Mouse (Mus musculus): Measurements from ENCODE around the gene Gm37419. TPM values are rescaled to one million over a fixed set of nuclear protein-coding genes. Genes with fewer than 3 reads are reported as not detected.

Gm37419 gene
- total RNA-seq (2021): not detected
- long read RNA-seq, experiment 1: 0 reads
- long read RNA-seq, experiment 2: 0 reads

DNA sequence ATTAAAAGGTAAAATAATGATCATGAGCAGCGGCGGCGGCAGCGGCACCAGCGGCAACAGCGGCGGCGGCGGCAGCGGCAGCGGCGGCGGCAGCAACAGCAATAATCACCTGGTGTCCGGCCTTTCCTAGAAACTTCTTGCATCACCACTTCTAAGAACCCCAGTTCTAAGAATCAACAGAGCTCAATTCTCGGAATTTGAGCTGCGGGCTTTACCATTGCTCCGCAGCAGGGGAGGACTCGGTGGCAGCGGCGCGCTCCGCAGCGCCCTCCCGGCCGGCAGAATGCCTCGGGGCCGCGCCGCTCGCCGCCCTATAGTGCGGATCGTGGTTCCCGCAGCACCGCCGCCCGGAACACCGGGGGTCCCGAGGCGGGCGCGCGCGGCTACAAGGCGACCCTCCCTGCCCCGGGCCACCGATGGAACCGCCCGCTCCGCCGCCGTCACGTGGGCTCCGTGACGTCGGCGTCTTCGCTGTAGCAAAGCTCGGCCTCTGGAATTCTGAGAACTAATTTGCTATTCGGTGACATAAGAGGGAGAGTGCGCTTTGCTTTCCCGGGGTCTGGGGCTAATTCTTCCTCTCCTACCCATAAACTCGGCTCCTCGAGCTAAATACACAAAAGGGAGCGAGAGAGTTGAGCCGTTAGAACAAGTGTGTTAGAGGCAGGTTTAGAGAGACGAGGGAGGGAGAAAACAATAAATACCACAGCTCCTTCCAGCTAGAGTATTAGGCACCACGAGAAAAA, at the start of gene Gm37419, which contains the start of gene Bcl6:
Gene Gm37419 (plus strand): TSS at position 17 of the 743 bp plus-strand sequence.
Gene Bcl6 (minus strand): TSS at position 387 of the 743 bp plus-strand sequence.
- peak; percentile 90 for DNase-seq (ENCODE audit: low spot score)

DNA sequence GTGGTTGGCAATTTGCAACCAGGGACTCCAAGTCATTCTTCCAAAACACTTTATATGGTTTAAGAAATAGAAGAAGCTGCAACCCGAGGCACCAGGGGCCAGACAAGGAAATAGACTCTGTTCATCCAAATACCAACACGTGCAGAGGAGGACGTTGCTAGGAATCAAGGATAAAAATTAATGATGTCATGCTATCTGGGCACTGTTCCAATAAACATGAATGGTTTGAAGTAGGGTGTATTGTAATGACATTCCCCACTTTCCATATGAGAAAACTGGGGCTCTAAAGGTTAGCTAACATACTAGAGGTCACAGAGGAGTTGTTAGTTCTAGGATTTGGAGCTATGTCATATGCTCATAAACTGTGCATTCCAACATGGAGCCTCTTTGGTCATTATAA, 43.5 kb upstream of the Gm37419 start:
- no peak for DNase-seq (ENCODE audit: low spot score)

DNA sequence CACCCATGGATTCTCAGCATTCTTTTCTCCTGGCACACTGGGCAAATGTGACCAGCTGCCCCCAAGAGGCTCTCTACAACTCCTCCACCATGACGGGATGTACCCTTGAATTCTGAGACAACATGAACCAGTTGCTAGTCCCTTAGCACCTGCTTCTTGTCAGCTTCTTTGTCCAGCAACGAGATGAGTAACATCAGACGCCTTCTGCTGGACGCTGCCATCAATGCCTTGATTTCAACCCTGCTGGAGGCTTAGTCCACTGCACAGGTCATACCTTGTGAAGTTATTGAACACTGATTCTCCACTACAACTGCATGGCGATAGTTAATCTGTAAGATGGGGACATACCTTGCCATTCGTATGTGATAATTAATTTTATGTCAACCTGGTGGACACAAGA, 40.6 kb upstream of the Gm37419 start:
- DNase-seq (ENCODE audit: low spot score): no peak

DNA sequence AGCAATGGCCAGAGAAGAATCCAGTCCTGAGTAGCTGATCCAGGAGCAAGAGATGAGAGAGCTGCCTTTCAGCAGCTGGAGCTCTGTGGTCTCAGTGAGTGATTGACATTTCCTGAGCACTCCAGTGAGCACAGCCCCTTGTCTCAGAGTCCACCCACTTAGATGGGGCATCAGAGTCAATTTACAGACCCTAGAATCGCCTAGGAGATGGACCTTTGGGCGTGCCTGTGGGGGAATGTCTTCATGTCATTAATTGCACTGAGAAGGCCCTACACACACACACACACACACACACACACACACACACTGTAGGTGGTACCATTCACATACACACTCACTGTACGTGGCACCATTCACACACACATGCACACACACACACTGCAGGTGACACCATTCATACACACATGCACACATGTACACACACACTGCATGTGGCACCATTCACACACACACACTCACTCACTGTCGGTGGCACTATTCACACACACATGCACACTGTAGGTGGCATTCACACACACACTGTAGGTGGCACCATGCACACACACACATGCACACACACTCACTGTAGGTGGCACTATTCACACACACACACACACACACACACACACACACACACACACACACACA, 36.1 kb upstream of the Gm37419 start:
- DNase-seq (ENCODE audit: low spot score): no peak

DNA sequence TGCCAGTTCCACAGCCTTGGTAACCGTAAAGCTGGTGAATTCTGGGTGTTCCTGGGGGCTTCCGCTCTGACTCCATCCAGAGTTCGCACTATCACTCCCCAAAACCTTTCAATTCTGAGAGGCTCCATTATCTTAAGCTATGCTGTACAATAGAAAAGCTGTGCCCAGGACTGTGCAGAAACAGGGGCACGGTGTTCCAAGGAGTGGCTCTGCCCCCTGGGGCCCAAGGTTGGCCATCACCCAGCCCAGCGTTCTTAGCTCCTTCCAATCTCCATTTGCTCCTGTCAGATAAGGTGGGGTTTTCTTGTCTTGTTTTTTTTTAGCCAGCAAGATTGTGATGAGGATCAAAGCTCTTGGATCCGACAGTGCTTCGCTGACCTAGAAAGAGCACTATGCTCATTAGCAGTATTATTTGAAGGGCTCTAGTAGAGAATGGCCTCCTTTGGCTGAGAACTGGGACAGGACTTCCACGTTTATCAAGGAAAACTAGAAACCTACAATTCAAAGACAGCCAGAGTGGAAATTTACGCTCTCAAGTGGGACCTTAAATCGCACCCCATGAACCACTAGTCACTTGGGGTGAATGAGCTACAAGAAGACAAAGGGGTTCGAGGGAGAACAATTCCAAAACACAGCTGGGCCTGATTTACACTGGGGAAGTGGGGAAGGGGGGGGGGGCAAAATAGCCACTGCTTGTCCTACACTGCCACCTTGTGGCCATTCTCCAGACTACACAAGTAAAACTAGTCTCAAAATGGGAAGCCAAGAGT, 34.9 kb upstream of the Gm37419 start:
- peak; percentile 63 for DNase-seq (ENCODE audit: low spot score)

DNA sequence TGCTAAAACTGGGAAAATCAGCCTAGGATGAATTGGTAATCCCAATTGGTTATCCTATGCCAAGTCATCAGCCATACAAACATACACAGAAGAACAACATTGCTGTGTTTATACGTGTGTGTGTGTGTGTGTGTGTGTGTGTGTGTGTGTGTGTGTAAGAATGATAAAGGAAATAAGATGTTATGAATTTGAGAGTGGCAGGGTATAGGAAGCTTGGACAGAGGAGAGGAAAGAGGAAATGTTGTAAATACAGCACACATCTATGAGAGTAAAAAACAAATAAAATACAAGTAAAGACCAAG, 34.4 kb upstream of the Gm37419 start:
- no peak for DNase-seq (ENCODE audit: low spot score)

DNA sequence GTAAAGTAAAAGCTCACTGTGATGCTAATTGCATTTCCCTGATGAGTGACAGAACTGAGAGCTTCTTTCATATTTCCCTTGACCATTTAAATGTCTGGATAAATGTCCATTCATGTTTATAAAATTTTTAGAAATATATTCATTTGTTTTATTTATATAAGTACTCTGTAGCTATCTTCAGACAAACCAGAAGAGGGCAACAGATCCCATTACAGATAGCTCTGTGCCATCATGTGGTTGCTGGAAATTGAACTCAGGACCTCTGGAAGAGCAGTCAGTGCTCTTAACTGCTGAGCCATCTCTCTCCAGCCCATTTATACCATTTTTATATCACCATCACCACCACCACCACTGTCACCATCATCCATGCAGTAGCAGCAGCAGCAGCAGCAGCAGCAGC, 29.3 kb upstream of the Gm37419 start:
- DNase-seq (ENCODE audit: low spot score): no peak

DNA sequence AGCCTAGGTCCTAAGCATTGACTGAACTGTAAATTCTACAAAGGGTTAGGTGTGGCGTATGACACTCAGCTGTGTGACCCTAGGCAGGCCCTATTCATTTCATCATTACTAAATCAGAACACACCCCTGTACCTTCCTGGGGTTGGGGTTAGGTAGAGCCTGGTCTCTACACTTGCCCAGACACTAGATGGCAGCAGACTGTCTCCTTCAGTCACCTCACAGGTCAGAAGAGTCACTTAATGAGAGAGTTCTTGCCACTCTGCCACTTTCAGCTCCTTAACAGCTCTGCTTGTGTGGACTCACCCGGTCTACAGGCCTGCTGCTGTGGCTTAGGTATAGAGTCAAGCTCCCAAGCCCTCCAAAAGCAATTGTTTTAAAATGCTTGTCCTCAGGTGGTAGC, 25.9 kb upstream of the Gm37419 start:
- no peak for DNase-seq (ENCODE audit: low spot score)

DNA sequence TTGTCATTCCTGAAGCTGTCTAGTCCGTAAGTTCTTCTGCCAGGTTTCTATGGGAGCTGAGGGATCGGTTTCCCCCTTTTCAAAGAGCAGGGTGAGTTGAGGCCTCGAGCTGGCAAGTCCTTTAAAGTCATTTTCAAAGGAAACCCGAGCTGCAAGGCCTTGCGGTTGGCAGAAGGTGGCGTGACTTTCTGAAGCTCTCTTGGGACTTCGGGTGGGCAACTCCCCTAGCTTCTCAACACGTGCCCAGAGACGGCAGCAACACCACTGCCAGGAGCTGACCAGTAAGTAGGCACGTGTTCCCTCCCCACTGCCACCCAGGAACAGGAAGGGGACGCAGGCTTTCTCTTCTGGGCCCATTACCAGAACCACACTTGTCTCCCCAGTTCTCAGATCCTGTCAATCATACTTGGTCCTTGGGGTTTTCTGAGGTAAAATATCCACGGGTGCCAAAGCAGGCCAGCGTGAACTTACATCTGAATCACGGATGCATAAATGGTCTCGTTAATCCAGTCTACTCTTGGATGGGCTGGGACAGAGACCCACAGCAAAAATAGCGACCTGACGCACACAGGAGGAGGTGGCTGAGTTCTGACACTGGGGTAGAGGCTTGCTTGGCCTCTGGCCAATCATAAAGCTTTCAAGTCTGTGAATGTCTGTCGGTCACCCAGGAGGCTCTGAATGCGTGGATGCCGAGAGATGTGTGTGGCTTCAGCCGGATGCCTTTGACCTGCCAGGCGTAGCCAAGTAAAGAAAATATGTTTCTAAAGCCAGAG, 24.2 kb upstream of the Gm37419 start:
- peak; percentile 66 for DNase-seq (ENCODE audit: low spot score)

DNA sequence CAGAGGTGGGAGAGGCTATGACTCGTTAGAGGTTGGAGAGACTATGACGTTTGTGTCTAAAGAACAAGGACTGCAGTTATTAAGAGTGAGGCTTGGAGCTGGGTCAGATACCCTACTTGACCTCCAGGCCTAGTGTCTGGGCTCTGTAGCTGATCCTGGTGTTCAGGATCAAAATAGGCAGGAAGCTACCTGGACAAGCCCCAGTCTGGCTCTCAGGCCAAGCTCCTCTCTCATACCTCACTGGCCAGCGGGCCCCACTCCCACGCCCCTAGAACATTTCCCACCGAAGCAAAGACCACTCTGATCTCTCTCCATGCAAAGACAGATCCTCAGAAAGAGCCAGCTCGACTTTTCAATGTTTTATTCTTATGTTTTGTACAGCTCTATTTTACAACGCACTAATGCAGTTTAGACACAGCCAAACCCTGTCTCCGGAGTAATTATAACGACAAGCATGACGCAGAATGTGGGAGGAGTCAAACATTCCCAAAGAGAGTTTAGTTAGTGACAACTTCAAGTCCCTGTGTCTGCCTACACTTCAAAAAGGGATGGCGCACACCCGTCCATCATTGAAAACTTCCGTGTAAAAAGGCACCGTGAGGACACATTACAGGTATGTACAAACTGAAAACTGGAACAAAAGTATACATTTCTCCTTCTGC, 23.4 kb upstream of the Gm37419 start:
- DNase-seq (ENCODE audit: low spot score): no peak

DNA sequence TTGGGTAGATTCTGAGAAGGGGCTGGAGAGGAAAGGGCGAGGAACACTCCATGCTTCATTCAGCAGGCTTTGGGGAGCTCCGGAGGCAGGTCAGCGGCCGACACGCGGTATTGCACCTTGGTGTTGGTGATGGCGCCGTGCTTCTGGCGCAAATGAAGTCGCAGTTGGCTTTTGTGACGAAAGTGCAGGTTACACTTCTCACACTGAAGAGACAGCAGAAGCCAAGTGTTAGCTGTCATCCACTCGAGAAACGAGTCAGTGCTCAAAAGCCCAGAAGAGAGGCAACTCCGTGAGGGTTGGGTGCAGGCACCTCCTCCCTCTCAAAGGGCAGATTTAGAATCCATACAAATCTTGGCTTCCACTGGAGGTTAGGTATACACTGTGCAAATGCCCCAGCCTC, 22.2 kb upstream of the Gm37419 start:
- DNase-seq (ENCODE audit: low spot score): no peak

DNA sequence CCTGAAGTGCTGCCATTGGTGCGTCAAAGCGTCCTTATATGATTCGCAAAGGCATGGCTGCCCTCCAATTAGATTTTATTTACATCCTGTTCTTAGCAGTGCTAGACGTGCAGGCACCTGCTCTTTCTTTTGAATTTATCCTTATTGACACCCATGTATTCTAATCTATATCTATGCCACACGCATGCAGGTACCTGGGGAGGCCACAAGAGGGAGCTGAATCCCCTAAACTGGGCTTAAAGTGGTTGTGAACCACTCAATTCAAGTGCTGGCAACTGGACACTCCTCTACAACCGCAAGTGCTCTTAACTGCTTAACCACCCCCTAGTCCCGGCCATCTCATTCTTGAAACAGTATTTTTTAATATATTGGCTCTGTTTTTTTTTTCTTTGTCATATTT, 21.0 kb upstream of the Gm37419 start:
- DNase-seq (ENCODE audit: low spot score): no peak

DNA sequence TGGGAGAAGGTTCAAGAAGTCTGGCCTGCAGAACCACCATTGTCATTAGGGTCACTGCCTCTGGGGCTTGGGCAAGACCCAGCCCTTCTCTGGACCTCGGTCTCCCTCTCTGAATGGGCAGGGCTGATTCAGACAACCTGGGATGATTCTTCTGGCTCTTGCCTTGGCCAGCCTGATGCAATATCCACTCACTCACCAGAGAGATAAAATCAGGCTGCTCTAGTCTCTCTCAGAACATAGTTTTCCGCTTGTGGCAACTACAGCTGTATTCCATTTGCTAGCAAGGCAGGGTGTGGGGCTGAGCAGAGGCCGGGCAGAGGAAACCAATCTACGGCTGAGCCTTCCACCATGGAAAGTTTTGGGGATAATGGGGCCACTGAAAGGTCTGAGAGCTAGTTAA, 19.4 kb upstream of the Gm37419 start:
- DNase-seq (ENCODE audit: low spot score): no peak

DNA sequence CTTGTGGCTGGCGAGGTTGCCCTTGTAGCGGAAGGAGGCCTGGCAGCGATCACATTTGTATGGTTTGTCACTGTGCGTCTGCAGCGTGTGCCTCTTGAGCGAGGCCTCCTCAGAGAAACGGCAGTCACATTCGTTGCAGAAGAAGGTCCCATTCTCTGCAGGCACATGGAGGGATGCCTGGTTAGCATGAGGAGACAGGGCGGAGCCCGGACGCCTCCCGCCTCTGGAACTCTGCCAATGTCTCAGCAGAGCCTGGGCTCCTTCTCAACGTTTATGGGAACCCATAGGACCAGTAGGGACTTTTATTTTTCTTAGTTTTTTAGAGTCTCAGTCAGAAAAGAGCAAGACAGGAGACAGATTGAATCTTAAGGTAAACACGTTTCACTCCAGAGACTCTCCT, 18.4 kb upstream of the Gm37419 start:
- no peak for DNase-seq (ENCODE audit: low spot score)

DNA sequence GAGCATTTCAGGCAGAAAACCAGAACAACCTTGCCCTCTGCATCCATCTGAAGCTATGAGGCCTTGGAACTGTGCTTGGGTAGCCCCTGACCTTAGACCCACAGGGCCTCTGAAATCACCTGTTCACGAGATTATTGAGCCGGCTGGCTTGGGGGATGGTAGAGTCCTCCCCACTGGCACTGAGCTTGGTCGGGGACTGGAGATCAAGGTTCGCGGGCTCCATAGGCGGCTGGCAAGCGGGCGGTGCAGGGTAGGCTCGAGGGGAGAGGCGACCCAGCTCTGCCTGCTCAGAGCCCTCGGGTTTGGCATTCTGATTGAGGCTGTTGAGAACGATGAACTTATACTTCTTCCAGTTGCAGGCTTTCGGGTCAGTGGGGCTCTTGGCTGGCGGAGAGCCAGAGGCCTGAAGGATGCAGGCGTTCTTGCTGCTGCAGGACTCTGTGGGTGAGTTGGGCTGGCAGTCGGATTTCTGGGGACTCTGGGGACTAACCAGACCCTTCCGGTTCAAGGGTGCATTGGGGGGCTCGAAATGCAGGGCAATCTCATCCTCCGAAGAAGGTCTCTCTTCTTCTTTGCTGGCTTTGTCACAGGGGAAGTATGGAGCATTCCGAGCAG, 16.0 kb upstream of the Gm37419 start:
- DNase-seq (ENCODE audit: low spot score): no peak

DNA sequence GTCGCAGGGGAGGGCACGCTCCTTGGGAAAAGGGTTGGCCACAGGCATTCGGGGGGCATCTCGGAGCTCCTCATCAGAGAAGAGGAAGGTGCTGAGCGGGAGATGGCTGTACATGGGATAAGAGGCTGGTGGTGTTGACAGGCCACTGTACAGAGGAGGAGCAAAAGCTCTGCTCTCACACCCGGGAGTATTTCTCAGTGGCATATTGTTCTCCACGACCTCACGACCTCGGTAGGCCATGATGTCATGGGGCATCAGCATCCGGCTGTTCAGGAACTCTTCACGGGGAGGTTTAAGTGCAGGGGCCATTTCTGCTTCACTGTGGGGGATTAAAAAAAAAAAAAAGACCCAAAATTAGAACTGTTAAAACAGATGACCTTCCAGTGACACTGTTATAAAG, 15.4 kb upstream of the Gm37419 start:
- DNase-seq (ENCODE audit: low spot score): no peak

DNA sequence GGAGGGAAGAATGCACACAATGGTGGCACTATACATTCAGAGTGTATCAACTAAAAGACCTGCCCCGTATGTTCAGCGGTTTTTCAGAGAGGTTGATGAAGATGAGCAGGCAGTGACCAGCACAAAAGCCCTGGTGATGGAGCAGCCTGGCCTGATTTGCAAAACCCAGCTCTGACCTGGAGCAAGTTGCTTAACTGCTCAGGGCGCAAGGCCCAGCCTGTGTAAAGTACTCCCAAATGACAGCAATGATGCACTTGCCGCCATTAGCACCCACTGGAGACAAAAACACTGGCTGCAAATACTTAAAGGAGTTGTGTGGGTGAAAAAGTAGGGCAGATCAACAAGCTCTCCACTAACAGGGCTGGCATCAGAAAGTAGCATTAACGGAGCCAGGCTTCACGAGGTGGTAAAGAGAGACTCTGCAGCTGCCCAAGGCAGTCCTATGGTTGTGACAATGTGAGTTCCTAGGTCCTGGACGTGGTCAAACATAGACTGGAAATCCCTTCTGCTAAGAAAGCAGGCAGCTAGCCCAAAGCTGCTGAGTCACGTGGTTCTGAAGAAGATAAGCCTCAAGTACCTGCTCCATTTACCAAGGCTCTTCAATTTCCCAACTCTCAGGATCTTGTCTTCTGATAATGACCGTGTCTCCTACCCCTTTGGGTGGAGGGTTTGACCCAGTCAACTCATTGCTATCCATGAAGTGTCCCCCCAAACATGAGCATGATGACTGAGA, 14.5 kb upstream of the Gm37419 start:
- no peak for DNase-seq (ENCODE audit: low spot score)

DNA sequence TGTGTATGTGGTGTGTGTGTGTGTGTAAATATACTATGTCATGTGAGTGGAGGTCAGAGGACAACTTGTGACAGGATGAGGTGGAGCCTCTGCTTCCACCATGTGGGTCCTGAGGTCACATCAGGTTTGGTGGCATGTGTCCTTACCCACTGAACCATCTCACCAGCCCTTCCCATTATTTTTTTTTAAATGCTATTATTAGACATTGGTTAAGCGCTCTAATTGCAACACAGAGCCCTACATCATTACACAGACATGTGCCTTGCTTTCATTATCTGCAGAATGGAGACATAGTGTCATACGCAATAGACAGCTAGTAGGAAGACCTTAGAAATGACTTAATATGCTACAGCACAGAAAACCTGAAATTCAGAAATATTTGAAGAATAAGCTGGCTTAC, 12.1 kb upstream of the Gm37419 start:
- no peak for DNase-seq (ENCODE audit: low spot score)

DNA sequence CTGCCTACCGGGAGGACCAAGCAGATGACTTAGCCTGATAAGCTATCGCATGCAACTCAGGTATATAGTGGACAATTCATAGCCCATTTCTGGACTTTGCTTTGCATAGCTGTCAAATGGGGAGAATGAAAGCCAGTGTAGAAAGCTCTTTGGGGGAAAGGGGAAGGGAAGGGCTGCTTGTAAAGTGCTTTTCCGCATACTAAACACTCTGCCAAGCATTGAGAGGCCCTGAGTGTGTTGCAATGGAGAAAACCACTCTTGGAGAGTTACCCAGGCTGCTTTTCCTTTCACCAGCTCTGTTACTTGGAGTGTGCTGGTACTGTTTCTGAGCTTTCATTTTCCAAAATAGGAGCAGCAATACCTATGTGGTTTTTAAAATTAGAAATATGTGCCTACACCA, 10.6 kb upstream of the Gm37419 start:
- no peak for DNase-seq (ENCODE audit: low spot score)

DNA sequence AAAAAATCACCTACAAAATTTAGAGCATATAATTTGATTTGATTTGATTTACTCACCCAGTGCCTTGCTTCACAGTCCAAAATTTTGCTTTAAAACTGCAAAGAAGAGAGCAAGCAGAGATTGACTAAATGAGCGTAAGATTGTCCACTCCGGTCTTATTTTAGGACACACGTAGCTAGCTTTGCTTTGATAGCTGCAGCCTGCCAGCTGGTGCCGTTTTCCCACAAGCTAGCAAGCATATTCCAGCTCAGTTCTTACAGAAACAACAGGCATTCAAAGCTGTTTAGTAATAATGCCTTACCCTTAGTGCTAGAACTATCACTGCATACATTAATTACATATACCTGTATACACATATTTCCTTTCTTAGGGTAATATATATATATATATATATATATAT, 9.8 kb upstream of the Gm37419 start:
- DNase-seq (ENCODE audit: low spot score): no peak
